Mouse (Mus musculus) forebrain, embryonic 10.5 days (tissue): ENCODE data around the gene Myoz1. TPM values are rescaled to one million over a fixed set of nuclear protein-coding genes. Genes with fewer than 3 reads are reported as not detected.

Experiments used
- DNase-seq: peaks from one replicate; pipeline ENCODE4 v3.0.0-alpha.2; 2017; ENCODE audit warnings: low spot score; ENCODE audit errors: extremely low spot score
- H3K27ac ChIP-seq: fragments of 300-500 bp; sonication (generic); 2 replicates; pipeline ENCODE4 v1.5.1; 2016; ENCODE audit warnings: mild to moderate bottlenecking
- H3K27me3 ChIP-seq: fragments of 300-500 bp; sonication (generic); 2 replicates; pipeline ENCODE4 v1.6.1; 2016; ENCODE audit warnings: mild to moderate bottlenecking; ENCODE audit not compliant: poor library complexity, severe bottlenecking
- H3K36me3 ChIP-seq: fragments of 300-500 bp; sonication (generic); replicated peaks from 2 replicates; pipeline ENCODE4 v1.6.1; 2016; ENCODE audit warnings: mild to moderate bottlenecking, moderate library complexity
- H3K4me1 ChIP-seq: fragments of 300-500 bp; sonication (generic); 2 replicates; pipeline ENCODE4 v1.6.1; 2016
- H3K4me3 ChIP-seq: fragments of 300-500 bp; sonication (generic); 2 replicates; pipeline ENCODE4 v1.5.1; 2016; ENCODE audit warnings: mild to moderate bottlenecking, moderate library complexity
- H3K9me3 ChIP-seq: fragments of 300-500 bp; sonication (generic); 2 replicates; pipeline ENCODE4 v1.6.1; 2016; ENCODE audit warnings: mild to moderate bottlenecking, moderate library complexity
- WGBS: fragments of 180-500 bp; shearing (Covaris S2); methylation state at CpG from one replicate; pipeline ENCODE4 v1.1.7; 2016; 5-methylcytosine and 5-hydroxymethylcytosine counted together
- polyA plus RNA-seq: library from polyadenylated mRNA; unstranded; fragments of >200 nt; fragmentation: Nextera tagmentation; extraction: Ambion mirVana; gene quantifications from 2 replicates; pipeline ENCODE4 v1.2.1, GENCODE M21; 2016

Myoz1 gene
- polyA plus RNA-seq, 1 experiment from 2014 or later, result 0.15 TPM

GRCm38 (mm10) chr14:20663601-20664000, 7.3 kb upstream of the Myoz1 start:
- no peak overlapping the region for H3K27ac ChIP-seq
- peaks cover 66% of the 10 kb centered on the region for H3K27me3 ChIP-seq
- no peaks in the 10 kb centered on the region for H3K9me3 ChIP-seq
- WGBS, result 59% methylated on average over 2 of the region's 2 CpGs
- DNase-seq, result no peak
- no peaks in the 10 kb centered on the region for H3K36me3 ChIP-seq
- peaks cover 35% of the 10 kb centered on the region for H3K4me1 ChIP-seq
- no peak overlapping the region for H3K4me3 ChIP-seq

DNA sequence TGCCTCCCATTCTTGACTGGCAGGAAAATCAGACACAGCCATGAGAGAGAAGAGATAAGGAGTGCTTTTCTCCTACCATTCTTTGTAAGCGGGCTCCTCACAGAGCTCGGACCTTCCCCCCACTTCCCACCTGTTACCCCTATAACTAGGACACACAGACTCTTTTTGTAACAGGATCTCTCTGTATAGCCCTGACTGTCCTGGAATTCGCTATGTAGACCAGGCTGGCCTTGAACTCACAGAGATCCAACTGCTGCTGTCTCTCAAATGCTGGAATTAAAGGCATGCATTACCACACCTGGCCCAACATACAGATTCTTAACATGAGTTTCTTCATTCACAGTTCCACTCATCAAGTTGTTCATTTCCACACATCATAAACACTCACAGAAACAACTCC, 6.4 kb upstream of the Myoz1 start:
- H3K36me3 ChIP-seq, result no peaks in the 10 kb centered on the region
- no peak overlapping the region for H3K27ac ChIP-seq
- H3K9me3 ChIP-seq, result no peaks in the 10 kb centered on the region
- no peak overlapping the region for H3K4me3 ChIP-seq
- DNase-seq, result no peak
- WGBS, result 93% methylated on average over 3 of the region's 3 CpGs
- H3K27me3 ChIP-seq, result peaks cover 57% of the 10 kb centered on the region
- peaks cover 35% of the 10 kb centered on the region for H3K4me1 ChIP-seq

DNA sequence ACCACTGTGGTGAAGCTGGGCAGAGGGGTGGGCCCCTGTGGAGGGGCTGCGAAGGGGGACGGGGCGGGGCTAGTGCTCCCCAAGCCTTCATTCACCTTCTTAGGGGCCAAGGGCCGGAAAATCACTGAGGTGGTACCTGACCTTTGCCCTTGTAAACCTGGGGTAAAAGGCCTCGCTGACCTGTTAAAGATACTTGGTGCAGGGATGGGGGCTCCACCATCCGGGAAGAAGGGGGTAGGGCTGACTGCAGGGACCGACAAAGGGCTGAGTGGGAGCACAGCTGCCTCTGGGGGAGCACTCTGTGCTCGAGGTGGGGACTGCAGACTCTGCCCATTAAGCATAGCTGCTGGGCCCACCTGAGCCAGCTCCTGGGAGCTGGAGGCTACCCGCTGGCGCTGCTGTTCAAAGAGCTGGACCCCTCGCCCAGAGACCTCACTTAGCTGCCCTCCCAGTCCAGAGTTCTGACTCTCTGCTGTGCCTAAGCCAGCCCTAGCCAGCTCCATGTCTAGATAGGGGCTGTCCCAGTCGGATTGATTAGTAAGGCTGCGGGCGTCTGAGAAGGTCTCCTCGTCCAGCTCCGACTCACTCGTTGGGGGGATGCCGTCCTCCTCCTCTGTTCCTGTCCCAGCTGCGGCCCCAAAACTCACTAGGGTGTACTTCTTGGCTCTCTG, 5.5 kb upstream of the Myoz1 start:
- H3K27ac ChIP-seq, result peak overlapping the region; percentile 86
- H3K4me3 ChIP-seq, result peak overlapping the region; percentile 69
- H3K4me1 ChIP-seq, result peaks cover 35% of the 10 kb centered on the region
- no peaks in the 10 kb centered on the region for H3K36me3 ChIP-seq
- no peaks in the 10 kb centered on the region for H3K9me3 ChIP-seq
- DNase-seq, result peak; percentile 34
- WGBS, result 9% methylated on average over 19 of the region's 19 CpGs
- peaks cover 49% of the 10 kb centered on the region for H3K27me3 ChIP-seq

DNA sequence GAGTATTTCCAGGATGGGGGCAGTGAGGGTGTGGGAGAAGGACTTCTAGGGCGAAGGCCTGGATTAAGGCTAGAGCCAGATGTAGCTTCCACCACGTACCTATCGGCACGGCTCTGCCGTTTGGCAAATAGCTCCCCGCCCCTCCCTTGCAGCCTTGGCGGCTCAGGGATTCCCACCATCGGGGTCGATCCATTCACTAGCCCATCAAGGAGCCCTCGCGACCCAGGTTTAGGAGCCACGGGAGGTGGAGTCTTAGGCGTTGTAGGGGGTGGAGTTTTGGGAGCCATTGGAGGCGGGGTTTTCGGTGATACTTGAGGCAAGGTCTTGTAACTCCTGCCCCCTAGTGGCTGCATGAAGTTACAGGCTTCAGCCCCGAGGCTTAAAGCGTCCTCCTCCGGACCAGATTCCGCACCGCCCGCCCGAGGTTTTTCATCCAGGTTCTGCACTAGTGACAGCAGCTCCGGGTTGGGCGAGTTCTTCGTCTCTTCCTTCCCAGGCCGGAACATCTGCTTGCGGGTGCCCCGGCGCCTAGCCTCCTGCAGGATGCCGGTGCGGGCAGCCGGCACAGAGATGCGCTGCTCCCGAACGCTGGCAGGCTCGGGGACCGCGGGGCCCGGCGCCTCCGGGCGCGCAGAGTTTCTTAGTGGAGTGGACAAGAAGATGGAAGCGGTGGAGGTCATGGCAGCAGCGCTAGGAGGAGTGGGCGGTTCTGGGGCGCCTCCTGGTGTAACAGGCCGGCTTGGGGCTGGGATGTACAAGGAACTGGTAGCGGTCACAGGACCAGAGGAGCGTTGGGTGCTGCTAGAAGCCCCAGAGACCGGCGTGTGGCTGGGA, 4.7 kb upstream of the Myoz1 start:
- peaks cover 42% of the 10 kb centered on the region for H3K27me3 ChIP-seq
- H3K36me3 ChIP-seq, result no peaks in the 10 kb centered on the region
- WGBS, result 1% methylated on average over 52 of the region's 52 CpGs
- no peaks in the 10 kb centered on the region for H3K9me3 ChIP-seq
- H3K4me1 ChIP-seq, result peaks cover 41% of the 10 kb centered on the region
- peak overlapping the region; percentile 86 for H3K27ac ChIP-seq
- peak; percentile 92 for DNase-seq
- H3K4me3 ChIP-seq, result peak overlapping the region; percentile 69

- no peaks in the 10 kb centered on the region for H3K36me3 ChIP-seq
- H3K27me3 ChIP-seq, result peaks cover 37% of the 10 kb centered on the region
- peaks cover 41% of the 10 kb centered on the region for H3K4me1 ChIP-seq
- whole genome bisulfite sequencing, result 94% methylated on average over 7 of the region's 7 CpGs
- H3K27ac ChIP-seq, result no peak overlapping the region
- no peak overlapping the region for H3K4me3 ChIP-seq
- no peaks in the 10 kb centered on the region for H3K9me3 ChIP-seq
- no peak for DNase-seq
Measured at GRCm38 (mm10) chr14:20659687-20660086, 3.3 kb upstream of the Myoz1 start.

GRCm38 (mm10) chr14:20658902-20659301, 2.6 kb upstream of the Myoz1 start:
- WGBS, result 85% methylated on average over 6 of the region's 6 CpGs
- no peaks in the 10 kb centered on the region for H3K36me3 ChIP-seq
- H3K27ac ChIP-seq, result no peak overlapping the region
- no peak for DNase-seq
- no peak overlapping the region for H3K4me3 ChIP-seq
- no peaks in the 10 kb centered on the region for H3K9me3 ChIP-seq
- H3K27me3 ChIP-seq, result peaks cover 33% of the 10 kb centered on the region
- peaks cover 33% of the 10 kb centered on the region for H3K4me1 ChIP-seq

DNA sequence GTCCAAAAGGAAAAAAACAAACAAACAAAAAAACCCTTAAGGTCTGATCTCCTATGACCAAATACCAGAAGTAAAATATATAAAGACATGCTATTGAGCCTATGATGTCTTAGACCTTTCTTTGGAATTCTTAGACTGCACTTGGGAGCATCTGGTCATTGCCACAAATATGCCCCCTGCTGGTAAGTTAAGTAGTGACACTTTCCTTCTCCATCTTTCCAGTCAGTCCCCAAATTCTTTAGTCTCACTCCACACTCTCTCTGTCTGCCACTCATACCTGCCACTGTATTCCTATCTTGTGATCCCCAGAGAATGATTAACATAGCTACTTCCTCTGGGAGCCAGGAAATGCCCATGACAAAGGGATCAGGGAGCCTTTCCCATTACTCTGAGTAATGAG, 2.0 kb upstream of the Myoz1 start:
- no peaks in the 10 kb centered on the region for H3K9me3 ChIP-seq

GRCm38 (mm10) chr14:20655731-20656130, 609 bp downstream of the Myoz1 start:
- H3K36me3 ChIP-seq, result no peaks in the 10 kb centered on the region
- H3K27me3 ChIP-seq, result peaks cover 10% of the 10 kb centered on the region; the same call in 1 of the 2 replicates
- WGBS, result 77% methylated on average over 9 of the region's 9 CpGs
- no peaks in the 10 kb centered on the region for H3K9me3 ChIP-seq
- H3K4me3 ChIP-seq, result no peak overlapping the region
- no peak for DNase-seq
- no peak overlapping the region for H3K27ac ChIP-seq
- peaks cover 11% of the 10 kb centered on the region for H3K4me1 ChIP-seq

More for the DNA sequence above, 2.0 kb upstream of the Myoz1 start:
- H3K27me3 ChIP-seq, result peaks cover 30% of the 10 kb centered on the region
- H3K27ac ChIP-seq, result no peak overlapping the region
- H3K4me1 ChIP-seq, result peaks cover 29% of the 10 kb centered on the region
- no peaks in the 10 kb centered on the region for H3K36me3 ChIP-seq
- DNase-seq, result no peak
- H3K4me3 ChIP-seq, result no peak overlapping the region

DNA sequence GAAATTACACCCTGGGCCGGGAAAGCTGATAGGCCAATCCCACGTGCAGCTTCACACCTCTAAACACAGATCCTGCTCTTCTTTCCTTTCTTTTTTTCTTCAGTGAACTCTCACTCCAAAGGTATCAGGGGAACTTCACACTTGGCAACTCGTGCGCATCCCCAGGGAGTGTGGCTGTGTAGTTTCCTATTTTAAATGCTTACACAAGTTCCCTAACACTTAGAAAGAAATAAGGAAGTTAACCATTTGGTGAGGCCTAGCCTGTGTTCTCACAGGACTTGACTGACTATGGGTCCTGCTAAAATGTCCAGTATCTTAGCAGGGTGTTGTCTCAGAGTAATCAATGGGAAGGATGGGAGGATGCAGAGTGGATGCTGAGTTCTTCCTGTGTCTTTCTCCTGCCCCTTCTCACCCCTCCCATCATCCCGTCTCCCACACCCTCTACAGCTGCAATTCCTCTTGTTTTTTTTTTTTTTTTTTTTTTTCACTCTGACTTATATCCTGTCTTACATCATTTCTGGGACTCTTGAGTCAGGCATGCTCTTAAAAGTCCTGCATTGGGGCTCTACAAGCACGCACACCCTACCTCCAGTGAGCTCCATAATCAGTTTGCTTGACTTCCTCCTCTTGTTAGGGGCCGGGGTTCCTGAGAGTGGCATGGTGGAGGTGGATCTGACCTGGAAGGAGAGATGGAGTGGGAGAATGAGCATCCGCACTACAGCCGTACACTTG, 1.5 kb downstream of the Myoz1 start:
- no peaks in the 10 kb centered on the region for H3K36me3 ChIP-seq
- DNase-seq, result no peak
- 88% methylated on average over 9 of the region's 9 CpGs for WGBS
- H3K4me3 ChIP-seq, result no peak overlapping the region
- H3K27me3 ChIP-seq, result 0 out of 2 replicates have a peak, but pooled peaks cover 4% of the 10 kb centered on the region
- no peak overlapping the region for H3K27ac ChIP-seq
- H3K9me3 ChIP-seq, result no peaks in the 10 kb centered on the region
- peaks cover 6% of the 10 kb centered on the region; the same call in 1 of the 2 replicates for H3K4me1 ChIP-seq

GRCm38 (mm10) chr14:20651722-20652256, 4.6 kb downstream of the Myoz1 start:
- DNase-seq, result no peak
- WGBS, result 72% methylated on average over 4 of the region's 4 CpGs
- H3K27ac ChIP-seq, result no peak overlapping the region

GRCm38 (mm10) chr14:20651000-20651399, 5.3 kb downstream of the Myoz1 start:
- 69% methylated on average over 2 of the region's 2 CpGs for WGBS
- no peak for DNase-seq
- no peak overlapping the region for H3K27ac ChIP-seq
- no peaks in the 10 kb centered on the region for H3K27me3 ChIP-seq
- H3K9me3 ChIP-seq, result no peaks in the 10 kb centered on the region
- no peaks in the 10 kb centered on the region for H3K4me1 ChIP-seq
- H3K4me3 ChIP-seq, result no peak overlapping the region
- H3K36me3 ChIP-seq, result no peaks in the 10 kb centered on the region

More at GRCm38 (mm10) chr14:20651722-20652256, 4.6 kb downstream of the Myoz1 start:
- Histone ChIP-seq H3K27me3 (no peaks in the 10 kb centered on the region), H3K4me1 (peaks cover 6% of the 10 kb centered on the region; the same call in 1 of the 2 replicates), H3K9me3 (no peaks in the 10 kb centered on the region), H3K4me3 (no peak overlapping the region), H3K36me3 (no peaks in the 10 kb centered on the region)

DNA sequence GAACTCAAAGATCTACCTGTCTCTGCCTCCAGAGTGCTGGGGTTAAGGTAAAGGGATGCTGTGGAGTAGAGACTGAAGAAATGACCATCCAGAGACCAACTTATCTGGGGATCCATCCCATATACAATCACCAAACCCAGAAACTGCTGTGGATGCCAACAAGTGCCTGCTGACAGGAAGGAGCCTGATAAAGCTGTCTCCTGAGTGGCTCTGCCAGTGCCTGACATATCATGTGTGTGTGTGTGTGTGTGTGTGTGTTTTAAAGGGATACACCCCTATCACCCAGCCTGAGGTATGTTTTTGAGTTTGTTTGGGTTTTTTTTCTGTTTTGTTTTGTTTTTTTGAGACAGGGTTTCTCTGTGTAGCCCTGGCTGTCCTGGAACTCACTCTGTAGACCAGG, 10.0 kb downstream of the Myoz1 start:
- H3K9me3 ChIP-seq, result no peaks in the 10 kb centered on the region
- H3K27ac ChIP-seq, result no peak overlapping the region
- H3K4me1 ChIP-seq, result peaks cover 9% of the 10 kb centered on the region
- H3K27me3 ChIP-seq, result no peaks in the 10 kb centered on the region
- no peaks in the 10 kb centered on the region for H3K36me3 ChIP-seq
- no peak for DNase-seq
- H3K4me3 ChIP-seq, result no peak overlapping the region
